Mouse (Mus musculus) G1E-ER4 (cell line): ENCODE measurements around the gene Tbc1d24. TPM values are rescaled to one million over a fixed set of nuclear protein-coding genes. Genes with fewer than 3 reads are reported as not detected.
A peak's percentile ranks its signal among the peaks of the same experiment; 100 is the strongest.

Experiments
- GATA1 ChIP-seq: IDR thresholded peaks from one replicate; pipeline ENCODE4 v1.8.0; 2012; ENCODE audit warnings: low read length, inconsistent platforms
- polyA plus RNA-seq: library from polyadenylated mRNA; stranded (reverse); fragments of >175 nt; gene quantifications from 2 replicates; pipeline ENCODE4 v1.2.3, GENCODE M21; 2012

Gene Tbc1d24
- 14.4 and 17.8 TPM in 2 replicates for polyA plus RNA-seq

DNA sequence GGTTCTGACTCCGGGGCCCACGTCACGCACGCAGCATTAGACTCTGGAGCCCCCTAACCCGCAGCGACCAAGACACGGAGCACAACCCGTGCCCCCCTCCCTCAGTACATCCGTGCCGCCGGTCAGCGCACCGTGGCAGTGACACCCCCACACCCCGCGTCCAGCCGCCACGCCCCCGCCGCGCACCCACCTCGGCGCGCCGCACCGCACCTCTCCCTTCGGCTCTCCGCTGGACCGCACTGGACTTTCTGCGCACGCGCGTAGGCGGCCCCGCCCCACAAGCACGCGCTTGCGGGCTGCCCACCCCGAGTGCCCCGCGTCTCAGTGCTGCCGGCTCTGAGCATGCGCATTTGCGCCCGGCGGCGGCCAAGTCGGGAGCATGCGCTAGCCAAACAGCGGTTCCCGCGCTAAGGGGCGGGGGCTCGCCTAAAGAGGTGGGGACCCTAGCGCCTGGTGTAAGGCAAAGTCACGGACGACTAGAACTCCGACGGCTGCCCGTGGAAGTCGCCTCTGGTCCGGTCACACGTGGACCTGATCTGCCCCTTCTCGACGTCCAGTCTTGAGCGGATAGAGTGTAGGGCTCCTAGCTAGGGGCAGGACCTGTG is at the start of gene Tbc1d24:
TSS of gene Tbc1d24 (minus strand) at position 279 of the 605 bp plus-strand sequence.
- no peak for TF ChIP-seq GATA1

DNA sequence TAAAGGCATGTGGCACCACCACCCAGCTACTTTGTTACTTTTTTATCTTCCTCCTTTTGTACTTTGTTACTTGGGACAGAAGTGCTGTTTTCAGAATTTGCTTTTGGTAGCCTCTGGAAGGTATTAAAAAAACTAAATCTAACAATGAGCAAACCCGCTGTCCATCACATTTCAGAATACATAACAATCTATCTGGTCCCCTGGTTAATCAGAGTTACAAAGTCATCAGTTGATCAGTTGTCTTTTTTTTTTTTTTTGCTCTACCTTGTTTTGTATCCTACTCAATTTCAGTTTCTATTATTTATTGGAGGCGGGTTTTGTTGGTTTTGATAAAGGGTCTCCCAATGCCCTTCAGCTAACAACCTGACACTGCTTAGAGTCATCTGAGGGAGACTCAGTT is 47.0 kb upstream of the Tbc1d24 start:
- no peak for TF ChIP-seq GATA1

DNA sequence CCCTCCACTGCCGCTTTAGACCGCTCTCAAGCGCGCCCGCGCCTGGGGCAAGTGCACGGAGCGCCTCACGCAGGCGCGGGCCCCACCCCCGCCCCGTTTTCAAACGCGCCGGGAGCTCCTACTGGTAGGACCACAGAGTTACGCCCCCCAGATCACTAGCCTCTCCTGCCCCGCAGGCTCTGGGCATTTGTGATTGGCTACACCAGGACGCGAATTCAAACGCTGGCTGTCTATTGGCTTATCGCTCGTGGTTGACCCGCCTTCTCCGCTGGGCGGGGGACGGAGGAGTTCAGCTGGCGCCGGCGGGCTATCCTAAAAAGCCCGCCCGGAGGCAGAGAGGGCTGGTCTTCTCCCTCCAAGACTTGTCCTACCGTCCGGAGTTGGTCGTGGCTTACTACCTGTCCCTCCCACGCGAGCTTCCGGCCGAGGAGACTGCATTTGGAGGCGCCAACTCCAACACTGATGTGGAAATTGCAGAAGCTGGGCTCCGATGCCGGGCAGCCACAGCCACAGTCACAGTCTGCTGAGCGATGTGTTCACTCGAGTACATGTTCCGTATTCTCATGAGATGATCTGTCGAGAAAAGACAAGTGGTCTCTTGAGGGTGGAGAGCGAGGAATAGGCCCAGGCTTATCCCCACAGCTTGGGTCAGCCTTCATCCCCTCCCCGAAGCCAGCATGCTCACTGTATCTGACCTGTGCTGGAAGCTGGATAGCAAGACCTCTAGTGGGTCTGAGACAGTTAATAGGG is 46.1 kb upstream of the Tbc1d24 start, which contains the start of gene Ccnf:
TSS of gene Ccnf (minus strand) at position 165 of the 750 bp plus-strand sequence.
- TF ChIP-seq GATA1: no peak

DNA sequence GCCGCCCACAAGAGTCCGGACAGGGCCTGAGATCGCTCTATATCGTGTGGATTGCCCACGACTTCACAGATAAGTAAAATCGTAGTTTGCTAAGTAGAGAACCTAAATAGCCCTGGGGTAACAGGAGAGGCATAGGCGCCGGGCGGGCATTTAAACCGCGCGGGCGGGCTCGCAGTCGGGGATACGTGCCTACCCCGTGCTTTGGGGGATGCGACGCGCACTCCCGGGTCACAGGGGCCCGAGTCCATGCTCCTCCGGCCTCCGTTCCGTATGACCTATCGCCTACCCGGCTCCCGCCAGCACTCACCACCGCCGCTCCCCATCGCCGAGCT is 45.6 kb upstream of the Tbc1d24 start:
- TF ChIP-seq GATA1: no peak

DNA sequence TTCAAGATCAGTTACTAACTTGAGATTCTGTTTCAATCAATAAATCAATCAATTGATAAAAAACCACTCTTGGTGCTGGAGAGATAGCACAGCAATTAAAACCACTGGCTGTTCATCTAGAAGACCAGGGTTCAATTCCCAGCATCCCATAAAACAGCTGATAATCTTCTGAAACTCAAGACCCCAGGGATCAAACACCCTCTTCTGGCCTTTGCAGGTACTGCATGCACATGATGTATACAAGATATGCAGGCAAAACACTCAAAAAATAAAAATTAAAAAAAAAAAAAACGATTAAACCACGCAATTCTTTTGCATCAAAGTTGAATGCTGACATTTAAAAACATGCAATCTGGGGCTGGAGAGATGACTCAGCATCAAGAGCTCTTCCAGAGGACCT is 43.3 kb upstream of the Tbc1d24 start:
- TF ChIP-seq GATA1: no peak

DNA sequence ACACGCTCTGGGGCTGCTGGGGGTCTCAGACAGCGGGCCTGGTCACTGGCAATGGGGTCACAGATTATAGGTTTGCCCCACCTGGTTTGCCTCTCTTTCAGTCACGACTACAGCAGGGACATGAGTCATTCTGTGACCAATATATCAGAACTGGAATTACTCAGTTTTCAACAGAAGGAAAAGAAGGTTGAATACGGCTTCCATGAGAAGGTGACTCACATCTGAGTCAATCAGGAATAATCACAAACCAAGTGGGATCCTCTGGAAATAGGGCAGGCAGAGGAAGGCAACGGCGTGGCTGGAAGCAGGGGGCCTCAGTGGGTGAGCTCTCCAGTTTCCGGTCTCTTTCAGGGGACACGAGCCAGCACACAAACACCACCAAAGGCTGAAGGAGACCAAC is 38.7 kb upstream of the Tbc1d24 start:
- no peak for TF ChIP-seq GATA1

DNA sequence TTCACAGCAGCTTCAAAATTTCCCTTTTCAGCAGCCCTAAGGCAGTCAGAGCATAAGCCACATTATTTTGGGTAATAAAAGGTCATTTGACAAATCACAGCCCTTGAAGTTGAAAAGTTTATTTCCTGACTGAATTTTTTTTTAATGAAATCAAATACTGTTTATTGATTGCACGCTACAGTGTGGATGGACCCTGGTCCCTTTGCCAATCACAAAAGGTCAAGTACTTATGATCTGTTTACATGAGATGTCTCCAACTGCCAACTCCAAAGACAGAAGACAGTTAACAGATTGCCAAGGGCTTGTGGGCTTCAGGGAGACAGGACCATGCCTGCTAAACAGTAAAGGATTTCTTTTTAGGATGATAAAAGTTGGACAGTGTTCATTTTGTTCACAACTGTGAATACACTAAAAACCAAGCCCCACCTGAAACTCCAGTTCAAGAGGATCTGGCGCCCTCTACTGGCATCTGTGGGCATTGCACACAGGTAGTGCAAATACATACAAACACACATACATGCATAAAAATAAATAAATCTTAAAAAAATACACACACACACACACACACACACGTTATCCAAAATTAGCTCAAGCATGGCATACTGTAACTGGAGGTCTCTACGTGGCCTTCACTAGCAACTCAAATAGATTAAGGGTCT is 38.1 kb upstream of the Tbc1d24 start:
- no peak for TF ChIP-seq GATA1

DNA sequence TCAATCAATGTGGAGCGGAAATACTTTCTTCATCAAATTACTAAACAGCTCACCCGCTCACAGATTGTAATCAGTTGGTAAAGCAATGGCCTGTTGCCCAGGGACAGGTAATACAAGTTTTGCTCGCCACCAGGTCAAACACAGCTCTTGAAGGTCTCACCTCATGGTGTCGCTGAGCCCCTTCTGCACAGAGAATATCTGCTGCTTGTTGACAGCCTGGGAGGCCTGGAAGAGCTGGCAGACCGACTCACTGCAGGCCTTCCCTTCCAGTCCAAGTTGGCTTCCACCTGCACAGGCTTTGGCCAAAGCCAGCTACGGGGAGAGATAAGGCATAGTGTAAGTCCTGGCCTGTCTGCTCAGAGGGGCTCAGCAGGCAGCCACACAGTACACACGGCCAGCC is 31.6 kb upstream of the Tbc1d24 start:
- no peak for TF ChIP-seq GATA1

DNA sequence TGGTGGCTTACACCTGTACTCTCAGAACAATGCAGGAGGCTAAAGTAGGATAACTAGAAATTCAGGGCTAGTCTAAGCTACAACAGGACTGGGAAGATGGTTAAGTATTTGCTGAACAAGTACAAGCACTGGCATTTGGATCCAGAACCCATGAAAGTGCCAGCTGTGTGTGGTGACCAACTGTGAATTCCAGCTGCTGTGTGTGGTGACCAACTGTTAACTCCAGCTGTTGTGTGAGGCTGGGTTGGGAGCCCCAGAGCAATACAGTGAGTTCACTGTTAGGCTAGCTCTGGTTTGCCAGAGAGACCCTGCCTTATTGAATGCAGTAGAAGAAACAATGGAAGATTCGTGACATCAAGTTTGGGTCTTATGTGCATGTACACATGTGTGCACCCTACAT is 31.1 kb upstream of the Tbc1d24 start:
- TF ChIP-seq GATA1: no peak

DNA sequence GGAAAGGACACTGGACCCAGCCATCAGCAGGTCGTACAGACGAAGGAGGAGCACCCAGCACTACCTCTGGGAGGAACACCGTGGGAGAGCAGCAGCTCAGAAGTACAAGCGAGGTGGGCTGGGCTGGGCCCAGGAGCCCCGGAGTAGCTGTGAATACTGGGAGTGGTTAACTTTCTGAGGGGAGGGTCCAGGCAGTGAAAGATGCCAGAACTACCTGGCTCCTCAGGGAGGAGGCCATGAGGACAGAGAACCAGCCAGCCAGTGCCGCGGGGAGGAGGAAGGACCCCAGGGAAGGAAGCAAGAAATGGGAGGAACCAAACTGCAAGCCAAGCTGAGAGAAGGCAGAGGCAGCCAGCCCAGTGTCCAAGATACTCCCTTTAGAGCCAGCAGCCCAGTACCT is 22.6 kb upstream of the Tbc1d24 start:
- no peak for TF ChIP-seq GATA1

DNA sequence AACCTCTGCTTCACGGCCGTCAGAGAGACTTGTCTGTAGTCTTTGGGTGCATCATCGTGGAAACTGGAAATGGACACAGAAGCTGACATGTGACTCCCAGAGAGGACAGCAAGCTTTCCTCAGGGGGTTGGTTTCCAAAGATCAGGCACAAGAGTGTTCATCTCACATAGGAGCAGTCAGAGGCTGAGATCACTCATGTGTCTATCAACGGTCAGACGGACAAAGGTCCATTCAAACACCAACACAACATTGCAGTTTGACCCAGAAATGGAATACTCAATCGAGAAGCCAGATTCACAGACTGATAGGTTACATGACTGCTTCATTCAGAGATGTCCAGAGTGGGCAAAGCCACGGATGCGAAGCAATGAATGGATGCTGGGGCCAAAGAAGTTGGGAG is 21.4 kb upstream of the Tbc1d24 start:
- TF ChIP-seq GATA1: no peak

DNA sequence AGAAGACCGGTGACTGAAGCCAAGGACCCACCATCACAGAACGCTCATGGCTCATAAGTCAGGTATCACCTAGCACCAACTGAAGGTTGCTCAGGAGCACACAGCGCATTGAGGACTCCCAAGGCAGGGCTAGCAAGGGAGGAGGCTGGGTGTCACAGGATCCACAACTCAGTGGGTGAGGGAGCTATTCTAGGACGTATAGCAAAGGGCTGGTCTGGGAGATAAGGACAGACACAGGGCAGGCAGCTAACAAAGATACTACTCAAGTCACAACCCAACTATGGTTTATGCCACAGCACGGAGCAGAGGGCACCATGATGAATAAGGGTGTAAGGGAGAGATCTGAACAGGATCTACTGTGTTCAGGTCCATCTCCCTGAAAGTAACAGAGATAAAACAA is 20.5 kb upstream of the Tbc1d24 start:
- no peak for TF ChIP-seq GATA1

DNA sequence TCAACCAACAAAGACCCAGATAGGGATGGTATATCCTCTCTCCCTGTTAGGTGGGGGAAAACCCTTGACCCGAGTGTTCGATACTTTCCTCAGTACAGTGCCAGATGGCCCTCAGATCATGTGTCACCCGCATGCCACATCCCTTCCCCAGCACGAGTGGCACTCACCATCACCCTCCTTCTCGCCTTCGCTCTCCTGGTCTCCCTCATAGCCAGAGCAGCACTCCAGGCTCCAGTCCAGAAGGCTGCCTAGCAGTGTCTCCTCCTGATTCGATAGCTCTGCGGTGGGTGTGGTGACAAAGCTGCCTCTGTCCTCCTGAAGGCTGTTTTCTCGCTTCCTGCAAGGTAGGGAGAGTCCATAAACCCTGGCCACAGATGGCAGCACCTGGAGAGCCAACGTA is 19.4 kb upstream of the Tbc1d24 start:
- TF ChIP-seq GATA1: no peak

DNA sequence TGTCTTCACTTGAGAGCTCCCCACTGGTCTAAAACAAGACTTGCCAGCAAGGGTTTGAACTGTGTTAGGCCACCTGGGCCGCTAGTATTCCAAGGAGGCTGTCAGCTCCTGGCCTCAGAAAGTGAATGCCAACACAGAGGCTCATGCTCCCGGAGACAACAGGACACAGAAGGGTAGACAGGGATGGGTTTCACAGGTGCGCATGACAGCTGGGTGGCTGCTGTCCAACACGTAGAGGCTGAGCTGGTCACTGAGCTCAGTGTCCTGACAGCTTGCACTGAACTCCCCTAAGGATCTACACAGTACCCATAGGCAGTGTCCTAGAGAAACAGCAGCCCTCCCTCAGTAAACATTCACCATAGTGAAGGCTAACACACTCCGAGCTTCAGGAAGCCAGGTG is 18.2 kb upstream of the Tbc1d24 start:
- TF ChIP-seq GATA1: no peak

DNA sequence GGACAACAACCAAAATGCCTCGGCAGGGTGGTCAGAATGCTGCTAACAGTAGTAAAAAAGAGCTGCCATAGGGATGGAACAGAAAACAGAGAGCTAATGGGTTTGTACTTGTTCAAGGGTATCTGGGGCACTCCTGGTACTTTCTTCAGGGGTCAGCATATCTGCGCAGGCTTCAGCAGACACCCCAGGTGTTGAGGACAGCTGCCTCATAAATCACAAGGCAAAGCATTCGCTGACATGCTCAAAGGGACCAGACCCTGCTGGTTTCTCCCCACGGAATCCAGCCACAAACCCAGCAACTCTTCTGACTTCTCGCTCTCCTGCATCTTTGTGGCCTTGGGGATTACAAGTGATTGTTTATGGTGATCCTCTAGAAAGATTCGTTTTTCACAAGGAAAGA is 17.3 kb upstream of the Tbc1d24 start:
- TF ChIP-seq GATA1: no peak

DNA sequence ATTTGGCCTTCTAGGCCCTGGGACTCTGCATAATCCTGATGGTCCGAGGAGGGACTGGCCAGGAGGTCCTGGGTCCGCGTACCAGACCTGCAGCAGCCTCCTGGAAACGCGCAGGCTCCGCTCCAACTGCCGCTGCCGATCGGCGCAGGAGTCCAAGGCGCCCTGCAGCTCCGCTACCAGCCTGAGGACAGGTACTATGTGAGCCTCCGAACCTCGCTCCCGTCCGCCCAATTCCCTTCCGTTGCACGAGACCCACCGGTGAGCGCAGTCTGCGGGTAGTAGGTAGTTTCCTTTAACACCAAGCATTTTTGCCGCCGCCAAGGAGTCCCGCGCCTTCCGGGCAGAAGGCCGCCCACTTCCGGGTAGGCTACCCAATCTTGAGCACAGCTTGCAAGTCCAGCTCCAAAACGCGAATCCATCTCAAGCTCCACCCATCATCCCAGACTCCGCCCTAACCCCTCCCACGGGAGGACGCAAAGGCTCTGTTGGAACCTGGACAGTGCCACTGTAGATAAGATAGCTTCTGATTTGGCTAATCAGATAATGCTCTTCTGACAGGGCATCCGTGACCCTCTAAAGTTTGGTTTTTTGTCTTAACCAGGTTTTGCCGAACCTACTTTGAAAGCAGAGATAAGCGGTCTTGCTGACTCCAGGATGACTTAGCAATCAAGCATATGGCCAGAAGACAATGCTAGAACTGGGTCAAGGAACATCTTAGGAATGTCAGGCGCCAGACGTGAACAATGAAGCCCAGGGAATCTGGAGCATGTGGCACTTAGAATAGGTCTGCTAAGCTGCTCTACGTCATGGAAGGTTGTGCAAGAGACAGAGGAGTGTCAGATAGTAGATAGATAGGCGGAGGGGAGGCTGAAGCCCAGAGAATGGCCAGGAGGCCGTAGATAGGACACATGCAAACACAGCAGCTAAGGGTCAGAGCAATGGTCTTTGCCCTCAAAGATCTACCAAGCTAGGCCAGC is 15.4 kb upstream of the Tbc1d24 start, which contains the start of gene Tedc2:
TSS of gene Tedc2 (minus strand) at position 417 of the 977 bp plus-strand sequence.
- TF ChIP-seq GATA1: peak; percentile 96
